Mouse (Mus musculus) spleen, postnatal 14 days (tissue): ENCODE results near the gene Ccdc182.

Experiments
- DNase-seq, 2 experiments: peaks; one replicate each; pipeline ENCODE4 v3.0.0; 2021 to 2022; ENCODE audit warnings: low spot score in 2 of 2

Ccdc182 gene

DNA sequence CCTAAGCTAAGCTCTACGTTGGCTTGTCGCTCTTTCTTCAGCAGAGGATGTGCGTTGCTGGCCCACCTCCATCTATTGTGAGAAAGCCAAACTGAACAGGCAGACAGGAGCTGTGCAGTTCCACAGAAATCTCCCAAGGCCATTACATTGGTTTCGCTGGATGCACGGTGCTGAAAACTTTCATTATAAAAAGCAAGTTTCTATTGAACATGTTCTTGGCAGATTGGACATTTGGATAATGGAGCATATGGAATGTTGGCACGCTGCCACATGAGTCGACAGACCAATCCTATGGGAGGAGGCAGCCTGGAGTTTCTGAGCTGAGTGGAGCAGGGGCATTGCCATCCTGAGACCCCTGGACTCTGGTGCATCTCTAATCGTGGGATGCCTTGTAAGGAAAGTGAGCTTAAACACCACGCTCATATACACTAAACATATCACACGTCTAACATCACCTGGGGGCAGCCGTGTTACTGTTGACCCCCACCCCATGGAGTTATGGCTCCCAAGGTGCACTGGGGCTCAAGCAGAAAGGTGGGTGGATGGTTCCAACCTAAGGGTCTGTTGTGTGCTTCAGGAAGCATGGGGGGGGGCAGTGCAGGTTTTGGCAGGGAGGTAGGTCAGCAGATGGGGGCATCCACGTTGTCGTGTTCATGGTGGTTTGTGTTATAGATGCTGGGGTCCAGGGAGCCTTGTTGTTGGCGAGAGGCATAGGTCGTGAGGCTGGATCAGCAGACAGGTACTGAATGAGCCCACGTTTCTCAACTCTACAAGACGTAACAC, 35.1 kb downstream of the Ccdc182 start:
- DNase-seq, result no peak

DNA sequence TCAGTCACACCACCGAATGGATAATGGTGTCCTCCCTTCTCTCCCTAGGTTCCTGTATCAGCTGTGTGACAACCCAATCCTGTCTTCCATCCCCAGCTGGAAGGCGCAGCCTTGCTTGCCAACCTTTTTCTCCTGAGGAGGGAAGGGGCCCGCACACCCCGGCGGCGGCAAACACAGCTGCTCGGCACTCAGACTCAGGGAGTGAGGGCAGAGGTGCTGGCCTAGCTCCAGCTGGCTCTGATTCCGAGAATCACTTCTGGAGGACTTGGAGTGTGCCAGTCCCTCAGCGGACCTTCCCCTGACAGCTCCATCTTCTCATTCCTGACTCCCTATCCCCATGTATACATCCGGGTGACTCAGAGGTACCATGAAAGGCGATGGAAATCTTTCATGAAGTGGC, 36.9 kb downstream of the Ccdc182 start:
- no peak for DNase-seq

DNA sequence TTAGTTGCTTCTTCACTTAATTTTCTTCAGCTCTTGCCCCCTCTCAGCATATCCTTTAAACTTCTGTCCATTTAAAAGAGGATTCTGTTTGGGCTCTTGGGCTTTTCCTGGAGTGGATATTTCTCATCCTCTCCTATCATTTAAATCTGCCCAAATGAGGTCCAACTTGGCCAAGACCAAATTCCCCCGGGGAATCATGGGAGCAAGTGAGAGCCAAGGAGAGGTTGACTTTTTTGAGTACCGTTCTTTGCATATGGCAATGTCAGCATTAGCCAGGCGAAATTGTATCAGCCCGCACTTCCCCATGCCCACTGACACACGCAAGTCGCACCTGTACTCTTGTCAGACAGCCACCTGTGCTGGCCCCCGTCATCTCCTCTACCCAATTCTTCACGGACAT, 37.9 kb downstream of the Ccdc182 start:
- DNase-seq, result no peak

DNA sequence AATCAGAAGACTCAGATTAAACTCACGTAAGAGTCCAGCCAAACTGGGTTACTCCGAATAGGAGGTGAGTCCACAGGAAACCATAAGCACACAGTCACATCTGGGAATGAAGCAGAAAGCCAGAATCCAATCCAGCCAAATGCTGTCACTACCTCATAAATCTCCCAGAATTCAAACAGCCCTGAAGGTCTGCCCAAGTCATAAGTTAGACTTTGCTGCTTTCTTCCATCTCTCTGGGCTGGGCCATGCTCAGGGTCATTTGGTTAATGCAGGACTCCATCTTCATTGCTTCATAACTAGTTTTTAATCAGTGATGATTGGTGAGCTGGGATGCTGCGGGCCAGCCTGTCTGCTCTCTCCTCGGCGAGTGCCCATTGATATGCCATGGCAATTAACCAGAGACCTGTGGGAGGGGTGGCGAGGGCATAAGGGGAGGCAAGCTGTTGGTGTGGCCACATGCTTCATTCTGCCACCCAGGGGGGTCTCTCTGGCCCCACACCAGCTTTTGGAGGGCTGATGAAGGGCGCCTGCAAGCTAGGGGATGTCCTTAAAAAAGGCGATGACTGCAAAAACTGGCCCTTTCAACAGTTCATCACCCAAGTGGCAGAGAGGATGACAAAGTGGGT, 38.6 kb downstream of the Ccdc182 start:
- DNase-seq, result no peak

DNA sequence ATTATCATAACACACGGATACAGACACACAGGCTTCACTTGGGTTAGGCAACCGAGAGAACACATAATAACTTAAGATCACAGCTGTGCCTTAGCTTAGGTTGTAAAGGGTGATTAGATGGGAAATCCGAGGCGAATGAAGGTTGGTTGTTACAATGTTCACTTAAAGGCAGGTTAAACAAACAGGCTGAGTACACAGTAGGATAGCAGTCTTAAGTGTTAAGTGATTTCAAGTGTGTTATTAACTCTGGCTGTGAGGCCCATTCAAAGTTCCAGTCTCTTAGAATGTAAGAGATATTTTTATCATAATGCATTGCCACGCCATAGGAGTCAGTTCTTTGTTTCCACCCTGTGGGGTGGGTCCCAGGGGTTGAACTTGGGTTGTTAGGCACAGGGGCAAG, 41.0 kb downstream of the Ccdc182 start:
- no peak for DNase-seq

DNA sequence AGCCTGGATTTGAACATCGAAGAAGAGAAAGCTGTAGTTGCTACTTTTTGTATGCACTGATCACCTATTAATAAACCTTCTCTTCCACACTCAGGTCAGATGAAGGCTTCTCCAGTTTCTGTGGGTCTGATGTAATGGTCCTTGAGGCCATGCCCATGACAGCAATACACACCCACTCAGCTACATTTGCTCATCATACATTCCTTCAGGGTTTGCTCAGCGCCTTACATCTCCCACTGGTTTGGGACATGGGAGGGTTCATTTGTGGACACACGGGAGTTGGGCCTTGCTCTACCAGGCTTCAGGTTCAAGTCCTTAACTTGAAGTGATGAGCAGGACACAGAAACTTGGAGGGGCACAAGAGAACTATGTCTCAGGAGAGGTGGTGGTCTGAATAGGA, 44.1 kb downstream of the Ccdc182 start:
- DNase-seq, result no peak
